Mouse (Mus musculus) erythroblast, embryonic 14.5 days (primary cell): ENCODE measurements at regions not wholly inside any gene's neighbourhood (a gene's known extent, or its start where the extent isn't known, plus 50 kb on each side); places are given as distances from the start of the nearest gene placed in this dataset.

Experiments
- GATA1 ChIP-seq: IDR thresholded peaks from 2 replicates; pipeline ENCODE4 v1.6.1; 2012; ENCODE audit warnings: low read length, inconsistent platforms, mixed read lengths
- TAL1 ChIP-seq: IDR thresholded peaks from 3 replicates; pipeline ENCODE4 v1.6.1; 2012; ENCODE audit warnings: low read length, inconsistent platforms, mixed read lengths

DNA sequence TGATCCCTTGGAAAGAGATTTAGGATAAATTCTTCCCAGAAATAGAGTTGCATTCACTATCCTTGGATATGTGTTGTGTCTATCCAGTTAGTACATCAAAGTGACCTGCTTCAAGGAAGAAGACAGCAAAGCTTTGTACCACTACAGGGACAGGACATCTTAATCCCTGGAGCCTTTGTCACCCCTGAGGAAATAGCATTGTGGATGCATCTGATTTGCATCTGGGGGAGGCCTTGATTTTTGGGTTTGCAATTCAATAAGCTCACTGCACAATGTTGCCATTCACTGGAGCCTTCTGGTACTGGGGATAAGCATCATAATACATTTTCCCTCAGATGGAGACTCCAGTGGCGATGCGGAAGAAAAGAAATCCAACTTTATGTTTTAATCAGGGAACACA is 229.2 kb upstream of the Dcn start:
- no peak for TF ChIP-seq GATA1
- no peak for TF ChIP-seq TAL1
